Mouse (Mus musculus): ENCODE measurements around the gene Tfdp1.

DNA sequence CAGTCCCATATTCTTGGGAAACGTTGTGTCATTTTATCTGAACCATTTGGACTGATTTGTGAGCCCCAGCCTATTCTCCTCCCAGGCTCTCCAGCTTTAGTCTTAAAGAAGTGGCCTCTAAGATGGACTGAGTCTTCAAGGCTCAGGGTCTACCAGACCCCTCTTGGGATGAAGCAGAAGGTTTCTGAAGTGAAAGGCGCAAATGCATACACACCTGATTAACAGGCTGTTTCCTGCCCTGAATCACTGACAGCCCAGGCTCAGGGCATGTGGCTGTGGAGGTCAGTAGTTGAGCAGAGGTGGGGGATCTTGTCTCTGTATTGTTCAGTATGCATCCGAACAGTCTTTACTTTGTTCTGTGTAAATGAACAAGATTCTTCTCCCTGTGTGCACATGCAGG lies 873 bp upstream of the Tfdp1 start:
- TF ChIP-seq CTCF (IDR thresholded peaks at IDR 0.05) (no peak), EP300 (IDR thresholded peaks at IDR 0.05; ENCODE audit: insufficient read depth, low read depth, low read length) (no peak)
